Mouse (Mus musculus) embryo, embryonic 10 days (tissue): ENCODE results near the gene BC051019.
A peak's percentile ranks its signal among the peaks of the same experiment; 100 is the strongest.

ENCODE experiments used
- DNase-seq: peaks from one replicate; pipeline ENCODE4 v3.0.0-alpha.2; 2015; ENCODE audit warnings: low spot score

BC051019 gene

GRCm38 (mm10) chr7:109708961-109709382, 14.7 kb downstream of the BC051019 start:
- DNase-seq: peak; percentile 15

- peak; percentile 77 for DNase-seq
Observed at GRCm38 (mm10) chr7:109707023-109707785, 16.4 kb downstream of the BC051019 start.

- no peak for DNase-seq
Observed at GRCm38 (mm10) chr7:109704461-109704860, 19.2 kb downstream of the BC051019 start.

GRCm38 (mm10) chr7:109704016-109704377, 19.7 kb downstream of the BC051019 start:
- DNase-seq: no peak

- peak; percentile 98 for DNase-seq
Observed at GRCm38 (mm10) chr7:109703190-109704015, 20.2 kb downstream of the BC051019 start, which contains the start of the genes St5 and Akip1. Gene St5 (minus strand): TSS chr7:109703605. Gene Akip1 (plus strand): TSS chr7:109703690.

GRCm38 (mm10) chr7:109702721-109703120, 20.9 kb downstream of the BC051019 start:
- DNase-seq: no peak

GRCm38 (mm10) chr7:109700213-109700612, 23.4 kb downstream of the BC051019 start:
- no peak for DNase-seq

- no peak for DNase-seq
Observed at GRCm38 (mm10) chr7:109695339-109695726, 28.3 kb downstream of the BC051019 start.

GRCm38 (mm10) chr7:109694576-109695338, 28.9 kb downstream of the BC051019 start:
- no peak for DNase-seq

- no peak for DNase-seq
Observed at GRCm38 (mm10) chr7:109690961-109691360, 32.7 kb downstream of the BC051019 start.

GRCm38 (mm10) chr7:109690101-109690500, 33.5 kb downstream of the BC051019 start:
- no peak for DNase-seq

GRCm38 (mm10) chr7:109686585-109687128, 37.0 kb downstream of the BC051019 start:
- no peak for DNase-seq

GRCm38 (mm10) chr7:109680879-109681278, 42.8 kb downstream of the BC051019 start:
- DNase-seq: no peak

GRCm38 (mm10) chr7:109680284-109680683, 43.4 kb downstream of the BC051019 start:
- no peak for DNase-seq

GRCm38 (mm10) chr7:109674944-109675628, 48.6 kb downstream of the BC051019 start:
- no peak for DNase-seq

GRCm38 (mm10) chr7:109671581-109672471, 51.8 kb downstream of the BC051019 start:
- DNase-seq: peak; percentile 87

- no peak for DNase-seq
Observed at GRCm38 (mm10) chr7:109669426-109670170, 54.1 kb downstream of the BC051019 start.

GRCm38 (mm10) chr7:109666664-109667063, 57.0 kb downstream of the BC051019 start:
- no peak for DNase-seq

- DNase-seq: no peak
Observed at GRCm38 (mm10) chr7:109662626-109663025, 61.0 kb downstream of the BC051019 start.
